Mouse (Mus musculus) bone marrow macrophage, adult 2 months (primary cell): ENCODE results near the gene Gm4869.

ENCODE experiments used
- CTCF ChIP-seq: IDR thresholded peaks from 2 replicates; pipeline ENCODE4 v1.5.1; 2012; ENCODE audit warnings: low read depth, mild to moderate bottlenecking, low read length, moderate library complexity
- POLR2A ChIP-seq: IDR thresholded peaks from 2 replicates; pipeline ENCODE4 v1.6.1; 2012; ENCODE audit warnings: mild to moderate bottlenecking, low read depth, low read length, borderline replicate concordance

DNA sequence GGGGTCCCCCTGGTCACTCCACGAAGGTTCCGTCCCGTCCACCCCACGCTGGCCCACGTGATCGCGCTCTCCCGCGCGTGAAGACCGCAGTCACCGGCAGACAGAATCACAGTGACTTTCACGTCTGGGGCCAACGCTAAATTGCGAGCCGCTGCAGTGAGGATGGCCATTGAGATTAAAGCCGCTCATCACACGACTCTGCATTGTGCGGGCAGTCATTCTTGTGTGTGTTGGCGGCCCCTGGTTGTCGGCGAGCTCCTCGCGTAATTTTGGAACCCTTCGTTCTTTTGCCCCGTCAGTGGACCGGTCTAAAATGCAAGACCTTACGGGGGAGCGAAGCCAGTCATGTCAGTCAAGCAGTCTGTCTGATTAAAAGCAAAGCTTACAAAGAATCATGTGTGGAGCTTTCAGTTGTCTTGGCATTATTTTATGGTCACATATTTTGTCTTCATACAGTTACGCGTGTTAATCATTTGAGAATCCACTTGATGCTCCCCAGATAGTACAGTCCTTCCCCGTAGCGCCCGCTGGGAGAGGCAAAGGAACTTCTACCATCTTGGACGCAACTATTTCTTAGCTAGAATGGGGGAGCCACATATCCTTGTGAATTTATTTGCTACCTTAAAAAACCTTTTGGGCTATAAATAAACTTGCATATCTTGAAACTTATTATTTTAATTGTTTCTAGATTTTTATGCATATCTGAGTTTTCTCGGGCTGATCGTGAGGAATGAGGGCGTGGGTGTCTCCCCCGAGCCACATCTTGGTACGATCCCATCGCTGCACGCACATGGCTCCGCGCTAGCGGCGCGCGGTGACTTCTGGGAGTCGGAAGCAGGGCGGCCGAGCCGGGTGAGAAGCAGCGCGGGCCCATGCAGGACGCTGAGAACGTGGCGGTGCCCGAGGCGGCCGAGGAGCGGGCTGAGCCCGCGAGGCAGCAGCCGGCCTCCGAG, 26.7 kb upstream of the Gm4869 start, which contains the start of gene Eif3b:
- peak; percentile 22; the same call in 1 of the 2 replicates for TF ChIP-seq POLR2A
- TF ChIP-seq CTCF: no peak
